ENCODE assay signal across 34 mouse cellular contexts in genomic region chr4:108730450-108730849, GRCm38 (mm10). TPM values are rescaled to one million over a fixed set of nuclear protein-coding genes. Genes with fewer than 3 reads are reported as not detected.
"Had no signal": no experiment of that assay in that cellular context is flagged by ENCODE, and none has a peak within 500 bp of the region (broad histone marks: within the 10 kb centered on the region; RNA-seq: fewer than 3 reads in every experiment).

No protein-coding gene starts in this region.

- H3K27me3 ChIP-seq: heart, embryonic 12.5 days; heart, embryonic 13.5 days; heart, embryonic 15.5 days; hindbrain, embryonic 12.5 days; hindbrain, embryonic 13.5 days; hindbrain, embryonic 15.5 days; kidney, embryonic 15.5 days had no signal

- ATAC-seq: hindbrain, embryonic 16.5 days; hindbrain, postnatal 0 days; inflammation-experienced regulatory T-cells, adult 6 months had no signal

- H3K4me1 ChIP-seq: hindbrain, embryonic 15.5 days; kidney, embryonic 15.5 days had no signal

- DNase-seq: heart, postnatal 10 days; heart, postnatal 14 days; heart, postnatal 36 days; heart, postnatal 4 days; kidney, adult 11 months; kidney, adult 18-20 months; kidney, adult 2 months; kidney, adult 8-10 months; kidney, adult 9 months; kidney, postnatal 10 days; kidney, postnatal 14 days; kidney, postnatal 25 days; kidney, postnatal 36 days; kidney, postnatal 4 days; layer of hippocampus, adult 9-11 months; layer of hippocampus, postnatal 36 days had no signal

- H3K36me3 ChIP-seq: heart, embryonic 15.5 days; hindbrain, embryonic 15.5 days had no signal

- H3K9me3 ChIP-seq: heart, embryonic 10.5 days; heart, embryonic 15.5 days; hindbrain, embryonic 12.5 days; hindbrain, embryonic 13.5 days; hindbrain, embryonic 15.5 days had no signal

- H3K27ac ChIP-seq: heart, embryonic 10.5 days; heart, embryonic 13.5 days; heart, embryonic 15.5 days; hindbrain, embryonic 10.5 days; hindbrain, embryonic 12.5 days; hindbrain, embryonic 13.5 days; hindbrain, embryonic 14.5 days; hindbrain, embryonic 15.5 days; hindbrain, postnatal 0 days; kidney, embryonic 15.5 days; kidney, postnatal 0 days; layer of hippocampus, adult 2 months; left cerebral cortex, adult 2 months had no signal

- H3K4me3 ChIP-seq: heart, embryonic 10.5 days; heart, embryonic 12.5 days; heart, embryonic 13.5 days; heart, embryonic 15.5 days; hindbrain, embryonic 10.5 days; hindbrain, embryonic 12.5 days; hindbrain, embryonic 13.5 days; hindbrain, embryonic 15.5 days; kidney, embryonic 15.5 days; layer of hippocampus, adult 2 months; left cerebral cortex, adult 2 months had no signal

- H3K9ac ChIP-seq: heart, embryonic 12.5 days; heart, embryonic 13.5 days; heart, embryonic 15.5 days; hindbrain, embryonic 12.5 days; hindbrain, embryonic 13.5 days; hindbrain, embryonic 14.5 days; hindbrain, embryonic 15.5 days; kidney, embryonic 15.5 days had no signal

- H3K4me2 ChIP-seq: heart, embryonic 11.5 days; heart, embryonic 12.5 days; heart, embryonic 13.5 days; heart, embryonic 15.5 days; hindbrain, embryonic 12.5 days; hindbrain, embryonic 13.5 days; hindbrain, embryonic 14.5 days; hindbrain, embryonic 15.5 days; kidney, embryonic 15.5 days had no signal

RNA-seq across cellular contexts. Expression of gene 3110021N24Rik, which starts 11.0 kb away (rescaled TPM):
- total RNA-seq: hematopoietic stem cell, adult 5-6 weeks had no signal
- polyA plus RNA-seq: inflammation-experienced regulatory T-cells, adult 6 months had no signal
